Mouse (Mus musculus): Measurements from ENCODE around the gene S100a16.

GRCm38 (mm10) chr3:90506362-90506761 lies 30.7 kb upstream of the S100a16 start:
- no peak for TF ChIP-seq POLR2A (IDR thresholded peaks at IDR 0.05; ENCODE audit: extremely low read depth, insufficient read depth, low read length)
- TF ChIP-seq CTCF (IDR thresholded peaks at IDR 0.05; ENCODE audit: low read depth, low read length) = no peak
